Mouse (Mus musculus) spleen, adult 12 weeks (tissue): ENCODE measurements around the gene Htr6.

ENCODE experiments used
- DNase-seq: peaks from one replicate; pipeline ENCODE4 v3.0.0; 2022; ENCODE audit warnings: low spot score

Gene Htr6

GRCm38 (mm10) chr4:139086984-139087383 is 11.6 kb upstream of the Htr6 start:
- DNase-seq: no peak

- peak; percentile 60 for DNase-seq
These were observed 10.7 kb upstream of the Htr6 start for GRCm38 (mm10) chr4:139086037-139086436.

- no peak for DNase-seq
These were observed 10.0 kb upstream of the Htr6 start for GRCm38 (mm10) chr4:139085337-139085736.

- DNase-seq: no peak
These were observed 7.6 kb upstream of the Htr6 start for GRCm38 (mm10) chr4:139082790-139083564.

GRCm38 (mm10) chr4:139081270-139081931 is 6.0 kb upstream of the Htr6 start:
- DNase-seq: no peak

- no peak for DNase-seq
These were observed 4.9 kb upstream of the Htr6 start for GRCm38 (mm10) chr4:139080259-139080658.

- DNase-seq: no peak
These were observed 4.1 kb upstream of the Htr6 start for GRCm38 (mm10) chr4:139079439-139079838.

- no peak for DNase-seq
These were observed 3.4 kb upstream of the Htr6 start for GRCm38 (mm10) chr4:139078726-139079125.

- DNase-seq: no peak
These were observed 2.9 kb upstream of the Htr6 start for GRCm38 (mm10) chr4:139078313-139078712.

- DNase-seq: no peak
These were observed 545 bp upstream of the Htr6 start for GRCm38 (mm10) chr4:139075915-139076314.

GRCm38 (mm10) chr4:139074060-139074459 is 1.3 kb downstream of the Htr6 start:
- no peak for DNase-seq

GRCm38 (mm10) chr4:139068287-139068686 is 7.1 kb downstream of the Htr6 start:
- DNase-seq: no peak

GRCm38 (mm10) chr4:139064831-139065230 is 10.5 kb downstream of the Htr6 start:
- DNase-seq: no peak

GRCm38 (mm10) chr4:139059569-139059968 is 15.8 kb downstream of the Htr6 start:
- no peak for DNase-seq

GRCm38 (mm10) chr4:139058029-139058428 is 17.3 kb downstream of the Htr6 start:
- no peak for DNase-seq

- DNase-seq: no peak
These were observed 18.1 kb downstream of the Htr6 start for GRCm38 (mm10) chr4:139057291-139057690.

- DNase-seq: no peak
These were observed 19.6 kb downstream of the Htr6 start for GRCm38 (mm10) chr4:139055744-139056143.

- no peak for DNase-seq
These were observed 20.0 kb downstream of the Htr6 start for GRCm38 (mm10) chr4:139055336-139055735.

GRCm38 (mm10) chr4:139054300-139054923 is 21.0 kb downstream of the Htr6 start:
- DNase-seq: no peak

- DNase-seq: no peak
These were observed 22.0 kb downstream of the Htr6 start for GRCm38 (mm10) chr4:139053391-139053790.

GRCm38 (mm10) chr4:139052796-139053195 is 22.6 kb downstream of the Htr6 start:
- DNase-seq: no peak

- DNase-seq: no peak
These were observed 26.9 kb downstream of the Htr6 start for GRCm38 (mm10) chr4:139048518-139048917.

GRCm38 (mm10) chr4:139046354-139046753 is 29.0 kb downstream of the Htr6 start:
- no peak for DNase-seq
